8 mouse cellular contexts compared by ENCODE assay signal in the genomic region with DNA sequence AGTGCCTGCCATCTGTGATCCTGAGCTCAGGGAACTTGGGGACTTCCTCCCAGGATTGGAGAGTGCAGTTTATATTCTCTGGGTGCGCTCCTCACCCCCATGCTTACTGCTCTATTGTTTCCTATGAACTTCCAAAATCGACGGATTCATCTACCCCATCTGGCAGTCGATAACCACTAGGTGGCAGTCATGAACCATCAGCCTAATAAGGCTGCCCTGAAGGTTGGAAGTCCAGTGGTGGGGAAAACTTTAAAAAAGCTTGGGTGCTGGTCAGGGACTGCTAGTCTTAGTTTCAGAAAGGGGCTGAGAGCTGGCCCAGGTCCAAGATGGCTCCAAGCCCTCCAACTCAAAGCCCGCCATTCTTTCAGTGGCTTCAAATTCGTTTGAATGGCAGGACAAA. TPM values are rescaled to one million over a fixed set of nuclear protein-coding genes. Genes with fewer than 3 reads are reported as not detected.
A peak's percentile ranks its signal among the peaks of the same experiment; 100 is the strongest.
DNase-seq lines count a peak whose midpoint lies in the region; ATAC-seq and TF ChIP-seq lines count a peak whose summit lies in the region.

No protein-coding gene starts in this region.

- no peak overlapping the region for H3K27ac ChIP-seq in cerebellum, adult 2 months (ENCODE audit: insufficient read depth, low read length)
- no peak overlapping the region for H3K27ac ChIP-seq in forebrain, postnatal 0 days (ENCODE audit: low read depth, low read length)
- no peak overlapping the region for H3K27ac ChIP-seq in limb, embryonic 14.5 days (replicated peaks; ENCODE audit: low read depth, low read length)

- WGBS in cerebellum, adult 2 months, result 2% methylated on average over 6 of the region's 6 CpGs
- 5% methylated on average over 6 of the region's 6 CpGs for WGBS in forebrain, postnatal 0 days
- 15% methylated on average over 6 of the region's 6 CpGs for WGBS in limb, embryonic 14.5 days

- ATAC-seq in G1E (ENCODE audit: extremely low read depth, insufficient number of reproducible peaks, low FRiP score, poor library complexity, severe bottlenecking), result 0 out of 2 replicates have a peak, but pooled peaks have one; percentile 28
- ATAC-seq in forebrain, postnatal 0 days, result peak; percentile 49
- peak; percentile 66; the same call in 1 of the 2 replicates for ATAC-seq in limb, embryonic 14.5 days (ENCODE audit: low FRiP score, low read depth)

- peaks cover 5% of the 10 kb centered on the region for H3K36me3 ChIP-seq in G1E (replicated peaks)
- H3K36me3 ChIP-seq in forebrain, postnatal 0 days (ENCODE audit: insufficient read depth), result no peaks in the 10 kb centered on the region
- no peaks in the 10 kb centered on the region for H3K36me3 ChIP-seq in limb, embryonic 14.5 days (ENCODE audit: control insufficient read depth, insufficient read depth, low read length)
- H3K36me3 ChIP-seq in myocyte (ENCODE audit: control insufficient read depth, insufficient read depth), result no peaks in the 10 kb centered on the region

- no peak for TF ChIP-seq POLR2A in cerebellum, adult 2 months (IDR thresholded peaks at IDR 0.05; ENCODE audit: borderline replicate concordance, insufficient read depth, low read length)
- no peak for TF ChIP-seq POLR2A in limb, embryonic 14.5 days (IDR thresholded peaks at IDR 0.05; ENCODE audit: borderline replicate concordance, extremely low read depth, insufficient read depth, insufficient read length)
- TF ChIP-seq POLR2A in myocyte (IDR thresholded peaks at IDR 0.05; ENCODE audit: insufficient read length, low read depth), result no peak

- DNase-seq in 3T3-L1 (ENCODE audit: low read depth, low spot score) (peak; percentile 86), G1E (ENCODE audit: low spot score) (peak; percentile 67)
- peak; percentile 28 to 38 for DNase-seq in cerebellum, adult 2 months
- peak; percentile 89 for DNase-seq in forebrain, postnatal 0 days
- DNase-seq in kidney, adult 8-10 months, result peak; percentile 31 to 68
- DNase-seq in limb, embryonic 14.5 days (ENCODE audit: low spot score), result peak; percentile 89
- DNase-seq in telencephalon, adult 2 months (ENCODE audit: low read depth, low spot score), result peak; percentile 19

- no peaks in the 10 kb centered on the region for H3K79me2 ChIP-seq in myocyte (ENCODE audit: control insufficient read depth, insufficient read depth)

- H3K4me2 ChIP-seq in forebrain, postnatal 0 days (ENCODE audit: low read depth), result no peak overlapping the region
- H3K4me2 ChIP-seq in limb, embryonic 14.5 days (replicated peaks; ENCODE audit: low read depth, low read length, severe bottlenecking), result no peak overlapping the region
- peak overlapping the region; percentile 55 for H3K4me2 ChIP-seq in myocyte (ENCODE audit: low read depth)

- TF ChIP-seq CTCF in G1E (IDR thresholded peaks at IDR 0.05; ENCODE audit: low read depth, low read length), result peak; percentile 62
- peak; percentile 78 for TF ChIP-seq CTCF in cerebellum, adult 2 months (IDR thresholded peaks at IDR 0.05; ENCODE audit: borderline replicate concordance, insufficient read depth, low read depth, low read length)
- TF ChIP-seq CTCF in forebrain, postnatal 0 days (IDR thresholded peaks at IDR 0.05; ENCODE audit: low read depth), result peak; percentile 97

- no peak overlapping the region for H3K9ac ChIP-seq in forebrain, postnatal 0 days
- H3K9ac ChIP-seq in limb, embryonic 14.5 days (ENCODE audit: low read depth, low read length, severe bottlenecking), result no peak overlapping the region

- H3ac ChIP-seq in myocyte (ENCODE audit: control insufficient read depth, insufficient read length), result no peak overlapping the region

- H3K4me3 ChIP-seq in G1E (ENCODE audit: low read depth, low read length) (no peak overlapping the region), myocyte (no peak overlapping the region)
- no peak overlapping the region for H3K4me3 ChIP-seq in cerebellum, adult 2 months (replicated peaks; ENCODE audit: insufficient read depth, low read depth, low read length)
- H3K4me3 ChIP-seq in forebrain, postnatal 0 days (ENCODE audit: low read depth, low read length), result no peak overlapping the region
- no peak overlapping the region for H3K4me3 ChIP-seq in limb, embryonic 14.5 days (replicated peaks; ENCODE audit: low read length)

- H3K4me1 ChIP-seq in G1E (ENCODE audit: insufficient read depth, low read depth, low read length), result no peaks in the 10 kb centered on the region; the same call in 1 of the 2 replicates
- no peaks in the 10 kb centered on the region; the same call in 1 of the 2 replicates for H3K4me1 ChIP-seq in cerebellum, adult 2 months (ENCODE audit: control insufficient read depth, insufficient read depth, low read length)
- no peaks in the 10 kb centered on the region for H3K4me1 ChIP-seq in forebrain, postnatal 0 days (ENCODE audit: insufficient read depth)
- peaks cover 13% of the 10 kb centered on the region; the same call in 1 of the 2 replicates for H3K4me1 ChIP-seq in limb, embryonic 14.5 days (ENCODE audit: control insufficient read depth, insufficient read depth, low read length)

- H3K9me3 ChIP-seq in G1E (replicated peaks), result no peaks in the 10 kb centered on the region
- H3K9me3 ChIP-seq in forebrain, postnatal 0 days (ENCODE audit: low read length), result no peaks in the 10 kb centered on the region
- no peaks in the 10 kb centered on the region for H3K9me3 ChIP-seq in limb, embryonic 14.5 days (ENCODE audit: control insufficient read depth, low read length)

- H3K27me3 ChIP-seq in G1E (ENCODE audit: insufficient read depth, low read length) (peaks cover 45% of the 10 kb centered on the region), myocyte (ENCODE audit: control insufficient read depth, insufficient read depth, insufficient read length) (no peaks in the 10 kb centered on the region)
- H3K27me3 ChIP-seq in cerebellum, adult 2 months (ENCODE audit: control insufficient read depth, insufficient read depth, low read length), result no peaks in the 10 kb centered on the region
- H3K27me3 ChIP-seq in forebrain, postnatal 0 days (ENCODE audit: insufficient read depth, low read length), result no peaks in the 10 kb centered on the region
- no peaks in the 10 kb centered on the region for H3K27me3 ChIP-seq in limb, embryonic 14.5 days (ENCODE audit: control insufficient read depth, insufficient read depth, low read length)

TF ChIP-seq in myocyte, 11 proteins besides CTCF, POLR2A, EP300 and RAD21:
- TF ChIP-seq USF1 (IDR thresholded peaks at IDR 0.05; ENCODE audit: low read depth) (no peak), TCF3 (IDR thresholded peaks at IDR 0.05; ENCODE audit: insufficient read length, low read depth) (no peak), TCF12 (IDR thresholded peaks at IDR 0.05; ENCODE audit: insufficient read depth, poor library complexity, severe bottlenecking) (no peak), E2F4 (IDR thresholded peaks at IDR 0.05; ENCODE audit: insufficient read depth) (no peak), SRF (IDR thresholded peaks at IDR 0.05; ENCODE audit: control insufficient read depth, insufficient read length, low read depth) (no peak), POLR2AphosphoS2 (IDR thresholded peaks at IDR 0.05; ENCODE audit: insufficient read length, low read depth) (no peak), MYOD1 (IDR thresholded peaks at IDR 0.05; ENCODE audit: control insufficient read depth in 1 of 3, insufficient read length in 2 of 3, low read depth in 2 of 3) (no peak), MAX (IDR thresholded peaks at IDR 0.05; ENCODE audit: low read depth) (no peak), REST (IDR thresholded peaks at IDR 0.05; ENCODE audit: insufficient read depth, insufficient read length) (no peak), MYOG (IDR thresholded peaks at IDR 0.05; ENCODE audit: control insufficient read depth in 1 of 3, insufficient read depth in 1 of 3, insufficient read length in 2 of 3, low read depth in 2 of 3) (no peak), CEBPB (IDR thresholded peaks at IDR 0.05; ENCODE audit: insufficient read depth, poor library complexity, severe bottlenecking) (no peak)

RNA-seq across cellular contexts. Expression of a gene that starts 11.1 kb away (rescaled TPM):
- total RNA-seq in G1E (2014; fragmentation: Nextera tagmentation), result 1.9 and 42.7 TPM in 2 replicates
- 1.1 and 2.1 TPM in 2 replicates for total RNA-seq in G1E (2017)
- 0.59 and 0.70 TPM in 2 replicates for polyA plus RNA-seq in G1E (2012)
- 1.8 and 3.0 TPM in 2 replicates for polyA plus RNA-seq in cerebellum, adult 2 months (2012; rRNA removed)
- 0.38 and 2.2 TPM in 2 replicates for total RNA-seq in forebrain, postnatal 0 days (2014; rRNA removed)
- polyA plus RNA-seq in forebrain, postnatal 0 days (2015; fragmentation: Nextera tagmentation; extraction: Ambion mirVana), result 0.87 and 1.6 TPM in 2 replicates
- 2.0 and 2.5 TPM in 2 replicates for polyA plus RNA-seq in limb, embryonic 14.5 days (2012; rRNA removed)
- 1.5 and 1.6 TPM in 2 replicates for polyA plus RNA-seq in limb, embryonic 14.5 days (2014; fragmentation: Nextera tagmentation; extraction: Ambion mirVana)
- polyA plus RNA-seq in myocyte (2012; fragmentation: generic; extraction: Trizol), result 10.5 TPM

RNA-seq across cellular contexts. Expression of a gene that starts 28.6 kb away (rescaled TPM):
- 15.3 and 18.7 TPM in 2 replicates for total RNA-seq in G1E (2014; fragmentation: Nextera tagmentation)
- total RNA-seq in G1E (2017), result 38.7 and 43.5 TPM in 2 replicates
- 81.9 and 116 TPM in 2 replicates for polyA plus RNA-seq in G1E (2012)
- 23.7 and 27.2 TPM in 2 replicates for polyA plus RNA-seq in cerebellum, adult 2 months (2012; rRNA removed)
- 40.5 and 43.1 TPM in 2 replicates for total RNA-seq in forebrain, postnatal 0 days (2014; rRNA removed)
- 57.7 and 58.9 TPM in 2 replicates for polyA plus RNA-seq in forebrain, postnatal 0 days (2015; fragmentation: Nextera tagmentation; extraction: Ambion mirVana)
- 26.1 and 29.2 TPM in 2 replicates for polyA plus RNA-seq in limb, embryonic 14.5 days (2012; rRNA removed)
- 33.8 and 34.1 TPM in 2 replicates for polyA plus RNA-seq in limb, embryonic 14.5 days (2014; fragmentation: Nextera tagmentation; extraction: Ambion mirVana)
- polyA plus RNA-seq in myocyte (2012; fragmentation: generic; extraction: Trizol), result 52.8 TPM

Comparison
In these comparisons a context has a peak if more than half of its experiments do, and no peak if none do; other contexts are left out.
1. DNase-seq: peak in every context shown above with its lines; median percentile 89 in forebrain, postnatal 0 days; 89 in limb, embryonic 14.5 days; 86 in 3T3-L1; 67 in G1E; 50 in kidney, adult 8-10 months; 33 in cerebellum, adult 2 months; 19 in telencephalon, adult 2 months.